Mouse (Mus musculus): Measurements from ENCODE around the gene Tmem237. TPM values are rescaled to one million over a fixed set of nuclear protein-coding genes. Genes with fewer than 3 reads are reported as not detected.

The Tmem237 gene
- polyA plus RNA-seq, 1 experiment from 2014 or later = 49.9 TPM

GRCm38 (mm10) chr1:59161396-59161795 is 41.2 kb upstream of the Tmem237 start:
- Histone ChIP-seq H3K4me3 (ENCODE audit: low read length) (no peak overlapping the region), H3K27me3 (ENCODE audit: control insufficient read depth, insufficient read depth, low read length) (no peaks in the 10 kb centered on the region), H3K9me3 (ENCODE audit: control insufficient read depth, low read length) (no peaks in the 10 kb centered on the region), H3K9ac (ENCODE audit: low read depth, low read length) (no peak overlapping the region), H3K36me3 (ENCODE audit: control insufficient read depth, insufficient read depth, low read length) (peaks cover 14% of the 10 kb centered on the region; the same call in 1 of the 2 replicates), H3K4me1 (ENCODE audit: control insufficient read depth, insufficient read depth, low read length) (no peaks in the 10 kb centered on the region), H3K27ac (ENCODE audit: low read depth, low read length) (no peak overlapping the region), H3K4me2 (replicated peaks; ENCODE audit: low read depth, low read length) (no peak overlapping the region)
- ATAC-seq (ENCODE audit: low FRiP score, low TSS enrichment) = no peak
- WGBS = 88% methylated on average over 6 of the region's 6 CpGs

- H3K27ac ChIP-seq (ENCODE audit: low read depth, low read length) = no peak overlapping the region
- no peak for ATAC-seq (ENCODE audit: low FRiP score, low TSS enrichment)
- H3K27me3 ChIP-seq (ENCODE audit: control insufficient read depth, insufficient read depth, low read length) = no peaks in the 10 kb centered on the region
- peaks cover 13% of the 10 kb centered on the region; the same call in 1 of the 2 replicates for H3K36me3 ChIP-seq (ENCODE audit: control insufficient read depth, insufficient read depth, low read length)
- 82% methylated on average over 6 of the region's 6 CpGs for WGBS
- H3K9me3 ChIP-seq (ENCODE audit: control insufficient read depth, low read length) = no peaks in the 10 kb centered on the region
- H3K4me2 ChIP-seq (replicated peaks; ENCODE audit: low read depth, low read length) = no peak overlapping the region
- no peaks in the 10 kb centered on the region for H3K4me1 ChIP-seq (ENCODE audit: control insufficient read depth, insufficient read depth, low read length)
- no peak overlapping the region for H3K9ac ChIP-seq (ENCODE audit: low read depth, low read length)
- no peak overlapping the region for H3K4me3 ChIP-seq (ENCODE audit: low read length)
These were observed 40.7 kb upstream of the Tmem237 start for GRCm38 (mm10) chr1:59160871-59161270.

- H3K27me3 ChIP-seq (ENCODE audit: control insufficient read depth, insufficient read depth, low read length) = no peaks in the 10 kb centered on the region
- no peak overlapping the region for H3K9ac ChIP-seq (ENCODE audit: low read depth, low read length)
- no peak overlapping the region for H3K27ac ChIP-seq (ENCODE audit: low read depth, low read length)
- 91% methylated on average over 3 of the region's 3 CpGs for WGBS
- H3K4me3 ChIP-seq (ENCODE audit: low read length) = no peak overlapping the region
- ATAC-seq (ENCODE audit: low FRiP score, low TSS enrichment) = no peak
- H3K9me3 ChIP-seq (ENCODE audit: control insufficient read depth, low read length) = no peaks in the 10 kb centered on the region
- no peaks in the 10 kb centered on the region for H3K4me1 ChIP-seq (ENCODE audit: control insufficient read depth, insufficient read depth, low read length)
- peaks cover 10% of the 10 kb centered on the region; the same call in 1 of the 2 replicates for H3K36me3 ChIP-seq (ENCODE audit: control insufficient read depth, insufficient read depth, low read length)
- no peak overlapping the region for H3K4me2 ChIP-seq (replicated peaks; ENCODE audit: low read depth, low read length)
These were observed 38.9 kb upstream of the Tmem237 start for GRCm38 (mm10) chr1:59159136-59159535.

GRCm38 (mm10) chr1:59158498-59158897 is 38.3 kb upstream of the Tmem237 start:
- Histone ChIP-seq H3K9me3 (ENCODE audit: control insufficient read depth, low read length) (no peaks in the 10 kb centered on the region), H3K4me2 (replicated peaks; ENCODE audit: low read depth, low read length) (no peak overlapping the region), H3K4me1 (ENCODE audit: control insufficient read depth, insufficient read depth, low read length) (no peaks in the 10 kb centered on the region), H3K4me3 (ENCODE audit: low read length) (no peak overlapping the region), H3K27ac (ENCODE audit: low read depth, low read length) (no peak overlapping the region), H3K9ac (ENCODE audit: low read depth, low read length) (no peak overlapping the region), H3K27me3 (ENCODE audit: control insufficient read depth, insufficient read depth, low read length) (no peaks in the 10 kb centered on the region), H3K36me3 (ENCODE audit: control insufficient read depth, insufficient read depth, low read length) (peaks cover 4% of the 10 kb centered on the region; the same call in 1 of the 2 replicates)
- 82% methylated on average over 7 of the region's 7 CpGs for WGBS
- ATAC-seq (ENCODE audit: low FRiP score, low TSS enrichment) = no peak

- Histone ChIP-seq H3K9ac (ENCODE audit: low read depth, low read length) (no peak overlapping the region), H3K9me3 (ENCODE audit: control insufficient read depth, low read length) (no peaks in the 10 kb centered on the region), H3K4me2 (replicated peaks; ENCODE audit: low read depth, low read length) (no peak overlapping the region), H3K4me3 (ENCODE audit: low read length) (no peak overlapping the region), H3K4me1 (ENCODE audit: control insufficient read depth, insufficient read depth, low read length) (no peaks in the 10 kb centered on the region), H3K27ac (ENCODE audit: low read depth, low read length) (no peak overlapping the region), H3K36me3 (ENCODE audit: control insufficient read depth, insufficient read depth, low read length) (no peaks in the 10 kb centered on the region), H3K27me3 (ENCODE audit: control insufficient read depth, insufficient read depth, low read length) (no peaks in the 10 kb centered on the region)
- ATAC-seq (ENCODE audit: low FRiP score, low TSS enrichment) = no peak
- WGBS = 78% methylated on average over 4 of the region's 4 CpGs
These were observed 37.6 kb upstream of the Tmem237 start for GRCm38 (mm10) chr1:59157846-59158245.

GRCm38 (mm10) chr1:59152346-59152745 is 32.1 kb upstream of the Tmem237 start:
- WGBS = 65% methylated on average over 4 of the region's 4 CpGs
- H3K36me3 ChIP-seq (ENCODE audit: control insufficient read depth, insufficient read depth, low read length) = no peaks in the 10 kb centered on the region
- H3K27ac ChIP-seq (ENCODE audit: low read depth, low read length) = no peak overlapping the region
- H3K27me3 ChIP-seq (ENCODE audit: control insufficient read depth, insufficient read depth, low read length) = no peaks in the 10 kb centered on the region
- no peaks in the 10 kb centered on the region for H3K9me3 ChIP-seq (ENCODE audit: control insufficient read depth, low read length)
- no peak overlapping the region for H3K4me2 ChIP-seq (replicated peaks; ENCODE audit: low read depth, low read length)
- no peak overlapping the region for H3K4me3 ChIP-seq (ENCODE audit: low read length)
- H3K9ac ChIP-seq (ENCODE audit: low read depth, low read length) = no peak overlapping the region
- no peaks in the 10 kb centered on the region for H3K4me1 ChIP-seq (ENCODE audit: control insufficient read depth, insufficient read depth, low read length)
- ATAC-seq (ENCODE audit: low FRiP score, low TSS enrichment) = no peak

- no peak for ATAC-seq (ENCODE audit: low FRiP score, low TSS enrichment)
- H3K9ac ChIP-seq (ENCODE audit: low read depth, low read length) = no peak overlapping the region
- no peaks in the 10 kb centered on the region for H3K4me1 ChIP-seq (ENCODE audit: control insufficient read depth, insufficient read depth, low read length)
- H3K27me3 ChIP-seq (ENCODE audit: control insufficient read depth, insufficient read depth, low read length) = no peaks in the 10 kb centered on the region
- H3K4me2 ChIP-seq (replicated peaks; ENCODE audit: low read depth, low read length) = no peak overlapping the region
- no peaks in the 10 kb centered on the region for H3K36me3 ChIP-seq (ENCODE audit: control insufficient read depth, insufficient read depth, low read length)
- H3K9me3 ChIP-seq (ENCODE audit: control insufficient read depth, low read length) = no peaks in the 10 kb centered on the region
- no peak overlapping the region for H3K4me3 ChIP-seq (ENCODE audit: low read length)
- no peak overlapping the region for H3K27ac ChIP-seq (ENCODE audit: low read depth, low read length)
- WGBS = 81% methylated on average over 5 of the region's 5 CpGs
These were observed 30.3 kb upstream of the Tmem237 start for GRCm38 (mm10) chr1:59150542-59150941.

- Histone ChIP-seq H3K27me3 (ENCODE audit: control insufficient read depth, insufficient read depth, low read length) (no peaks in the 10 kb centered on the region), H3K4me2 (replicated peaks; ENCODE audit: low read depth, low read length) (no peak overlapping the region), H3K4me1 (ENCODE audit: control insufficient read depth, insufficient read depth, low read length) (no peaks in the 10 kb centered on the region), H3K27ac (ENCODE audit: low read depth, low read length) (no peak overlapping the region), H3K4me3 (ENCODE audit: low read length) (no peak overlapping the region), H3K9me3 (ENCODE audit: control insufficient read depth, low read length) (no peaks in the 10 kb centered on the region), H3K9ac (ENCODE audit: low read depth, low read length) (no peak overlapping the region), H3K36me3 (ENCODE audit: control insufficient read depth, insufficient read depth, low read length) (no peaks in the 10 kb centered on the region)
- WGBS = 73% methylated on average over 10 of the region's 10 CpGs
- ATAC-seq (ENCODE audit: low FRiP score, low TSS enrichment) = no peak
These were observed 24.3 kb upstream of the Tmem237 start for GRCm38 (mm10) chr1:59144543-59144942.

- Histone ChIP-seq H3K4me2 (replicated peaks; ENCODE audit: low read depth, low read length) (no peak overlapping the region), H3K4me3 (ENCODE audit: low read length) (no peak overlapping the region), H3K36me3 (ENCODE audit: control insufficient read depth, insufficient read depth, low read length) (no peaks in the 10 kb centered on the region), H3K4me1 (ENCODE audit: control insufficient read depth, insufficient read depth, low read length) (no peaks in the 10 kb centered on the region), H3K9ac (ENCODE audit: low read depth, low read length) (no peak overlapping the region), H3K9me3 (ENCODE audit: control insufficient read depth, low read length) (no peaks in the 10 kb centered on the region), H3K27ac (ENCODE audit: low read depth, low read length) (no peak overlapping the region), H3K27me3 (ENCODE audit: control insufficient read depth, insufficient read depth, low read length) (no peaks in the 10 kb centered on the region)
- ATAC-seq (ENCODE audit: low FRiP score, low TSS enrichment) = no peak
These were observed 22.6 kb upstream of the Tmem237 start for GRCm38 (mm10) chr1:59142809-59143208.
